Mouse (Mus musculus) C2C12 (cell line): Measurements from ENCODE around the gene Gm5930. TPM values are rescaled to one million over a fixed set of nuclear protein-coding genes. Genes with fewer than 3 reads are reported as not detected.
"Not testable (repeated sequence)": the region's sequence is repeated elsewhere in the genome, so short reads cannot be mapped to it uniquely, and the experiment has no call there.

Source experiments
- H3K27me3 ChIP-seq: one replicate; pipeline ENCODE4 v1.6.1; 2011; ENCODE audit not compliant: control insufficient read depth, insufficient read depth, insufficient read length
- H3K36me3 ChIP-seq: one replicate; pipeline ENCODE4 v1.6.1; 2011; ENCODE audit not compliant: control insufficient read depth, insufficient read depth
- H3K4me3 ChIP-seq: one replicate; pipeline ENCODE4 v1.5.1; 2011; ENCODE audit warnings: mild to moderate bottlenecking, control low read depth; ENCODE audit not compliant: poor library complexity, insufficient read depth, severe bottlenecking
- H3K79me2 ChIP-seq: one replicate; pipeline ENCODE4 v1.6.1; 2011; ENCODE audit not compliant: control insufficient read depth, insufficient read depth
- H3K79me3 ChIP-seq: one replicate; pipeline ENCODE4 v1.6.1; 2011; ENCODE audit warnings: low read depth, control low read depth
- H3ac ChIP-seq: one replicate; pipeline ENCODE3; 2011; ENCODE audit warnings: low read depth; ENCODE audit not compliant: control insufficient read depth, insufficient read length
- long read RNA-seq, 2 experiments: library from polyadenylated mRNA; unstranded; transcript quantifications; one replicate each; pipeline ENCODE4 v2.0.0; 2019 to 2020
- polyA plus RNA-seq: library from polyadenylated mRNA; unstranded; fragments of >200 nt; fragmentation: generic; extraction: Trizol; gene quantifications from one replicate; pipeline ENCODE4 v1.2.1, GENCODE M21; 2012; ENCODE audit warnings: missing spikeins

Gene Gm5930
- not detected for polyA plus RNA-seq
- long read RNA-seq, experiment 1, result 0 reads
- long read RNA-seq, experiment 2, result 0 reads

DNA sequence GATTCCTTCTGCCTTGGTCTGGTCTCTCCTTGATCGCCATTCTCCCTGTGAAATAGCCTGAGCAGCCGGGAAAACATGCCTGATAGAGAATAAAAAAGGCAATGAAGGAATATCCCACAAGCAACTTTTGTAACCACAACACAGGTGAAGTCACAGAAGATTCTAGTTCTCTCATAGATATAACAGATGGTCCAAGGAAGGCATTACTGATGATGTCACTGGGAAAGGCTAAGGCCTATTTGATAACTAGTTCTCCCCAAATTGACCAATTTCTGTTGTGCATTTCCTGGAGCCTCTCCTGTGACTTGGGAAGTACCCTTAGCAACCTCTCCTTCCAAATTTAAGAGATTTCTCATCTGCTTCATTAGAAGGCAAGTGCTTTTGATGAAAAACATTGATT, at the start of gene Gm5930:
Gene Gm5930 (minus strand): TSS at position 101 of the 400 bp plus-strand sequence.
- not testable (repeated sequence) for H3K4me3 ChIP-seq, H3K27me3 ChIP-seq, H3K79me3 ChIP-seq, H3K79me2 ChIP-seq, H3ac ChIP-seq, H3K36me3 ChIP-seq

DNA sequence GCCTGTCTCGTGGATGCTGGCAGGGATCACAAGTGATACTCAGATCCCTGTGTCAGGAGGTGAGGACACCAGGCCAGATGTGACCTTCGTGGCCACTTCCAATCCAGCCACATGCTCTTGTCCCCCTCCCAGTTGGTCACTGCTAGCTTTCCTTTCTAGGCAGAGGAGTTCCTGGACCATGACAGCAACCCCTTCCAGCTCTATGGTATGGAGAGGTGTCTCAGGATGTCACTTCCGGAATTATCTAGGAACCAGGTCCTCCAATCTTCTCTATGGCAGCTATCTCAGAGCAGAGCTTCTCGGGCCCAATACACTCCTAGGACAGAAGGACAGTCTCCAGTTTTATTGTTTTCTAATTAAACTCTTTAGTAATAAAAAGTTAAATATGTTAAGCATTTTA, 45.8 kb upstream of the Gm5930 start:
- not testable (repeated sequence) for H3K4me3 ChIP-seq, H3K79me3 ChIP-seq, H3K36me3 ChIP-seq, H3ac ChIP-seq, H3K27me3 ChIP-seq, H3K79me2 ChIP-seq

DNA sequence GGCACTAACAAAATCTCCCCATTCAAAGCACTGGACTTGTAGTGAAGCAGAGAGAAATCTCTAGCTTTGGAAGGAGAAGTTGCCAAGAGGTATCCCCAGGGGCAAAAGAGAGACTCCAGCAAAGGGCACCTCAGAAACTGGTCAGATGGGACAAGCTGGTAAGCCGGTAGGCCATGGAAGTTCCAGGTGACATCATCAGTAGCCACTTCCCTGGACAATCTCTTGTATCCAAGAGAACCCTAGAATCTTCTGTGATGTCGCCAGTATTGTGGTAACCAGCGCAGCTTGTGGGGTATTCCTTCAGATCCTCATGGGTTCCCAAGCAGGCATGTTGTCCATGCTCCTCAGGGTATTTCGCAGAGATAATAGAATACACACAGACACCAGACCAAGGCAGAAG, 26.7 kb upstream of the Gm5930 start, which contains the start of gene Gm8229:
Gene Gm8229 (plus strand): TSS at position 301 of the 400 bp plus-strand sequence.
- H3K4me3 ChIP-seq, H3ac ChIP-seq: not testable (repeated sequence)

DNA sequence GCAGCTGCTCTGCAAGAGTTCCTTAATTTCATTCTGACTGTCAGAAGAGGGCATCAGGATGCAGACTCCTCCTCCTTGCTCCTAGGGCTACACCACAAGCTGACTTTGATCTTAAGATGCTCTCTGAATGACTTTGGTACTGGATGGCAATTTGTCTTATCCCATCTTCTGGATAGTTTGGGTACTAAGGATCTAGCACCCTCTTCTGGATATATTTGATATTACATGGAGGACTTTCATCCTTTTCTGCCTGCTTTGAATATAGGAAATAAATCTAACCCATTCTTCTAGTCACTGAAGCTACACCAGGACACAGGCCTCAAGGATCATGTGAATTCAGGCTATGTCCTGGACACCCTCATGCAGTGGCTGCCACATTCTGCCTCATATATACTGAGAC, 23.9 kb upstream of the Gm5930 start:
- H3K79me2 ChIP-seq, H3ac ChIP-seq, H3K4me3 ChIP-seq, H3K36me3 ChIP-seq, H3K79me3 ChIP-seq, H3K27me3 ChIP-seq: not testable (repeated sequence)

More for the DNA sequence above, 26.7 kb upstream of the Gm5930 start, which contains the start of gene Gm8229:
- H3K79me2 ChIP-seq, H3K27me3 ChIP-seq, H3K36me3 ChIP-seq, H3K79me3 ChIP-seq: not testable (repeated sequence)

DNA sequence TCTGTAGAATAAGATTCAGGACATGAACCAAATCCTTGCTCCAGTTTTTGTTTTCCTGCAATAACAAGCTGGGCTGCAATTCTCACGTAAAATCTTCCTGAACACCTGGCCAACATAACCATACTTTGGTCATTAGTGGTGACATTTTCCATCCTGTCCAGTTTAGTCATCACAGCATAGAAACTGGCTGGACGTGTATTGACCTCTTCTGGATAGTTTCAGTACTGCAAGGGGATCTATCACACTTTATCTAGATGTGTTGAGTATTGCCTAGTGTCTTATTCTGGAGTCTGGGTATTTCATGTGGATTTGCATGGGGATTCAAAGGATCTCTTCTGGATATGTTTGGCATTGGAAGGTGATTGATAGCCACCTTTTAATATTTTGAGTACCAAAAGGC, 23.0 kb upstream of the Gm5930 start:
- H3K79me2 ChIP-seq, H3K79me3 ChIP-seq, H3K36me3 ChIP-seq: not testable (repeated sequence)

DNA sequence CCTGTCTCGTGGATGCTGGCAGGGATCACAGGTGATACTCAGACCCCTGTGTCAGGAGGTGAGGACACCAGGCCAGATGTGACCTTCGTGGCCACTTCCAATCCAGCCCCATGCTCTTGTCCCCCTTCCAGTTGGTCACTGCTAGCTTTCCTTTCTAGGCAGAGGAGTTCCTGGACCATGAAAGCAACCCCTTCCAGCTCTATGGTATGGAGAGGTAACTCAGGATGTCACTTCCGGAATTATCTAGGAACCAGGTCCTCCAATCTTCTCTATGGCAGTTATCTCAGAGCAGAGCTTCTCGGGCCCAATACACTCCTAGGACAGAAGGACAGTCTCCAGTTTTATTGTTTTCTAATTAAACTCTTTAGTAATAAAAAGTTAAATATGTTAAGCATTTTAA, 26.3 kb downstream of the Gm5930 start:
- not testable (repeated sequence) for H3K79me2 ChIP-seq, H3K4me3 ChIP-seq, H3K36me3 ChIP-seq, H3K27me3 ChIP-seq, H3ac ChIP-seq, H3K79me3 ChIP-seq

More for the DNA sequence above, 23.0 kb upstream of the Gm5930 start:
- not testable (repeated sequence) for H3K4me3 ChIP-seq, H3K27me3 ChIP-seq, H3ac ChIP-seq

DNA sequence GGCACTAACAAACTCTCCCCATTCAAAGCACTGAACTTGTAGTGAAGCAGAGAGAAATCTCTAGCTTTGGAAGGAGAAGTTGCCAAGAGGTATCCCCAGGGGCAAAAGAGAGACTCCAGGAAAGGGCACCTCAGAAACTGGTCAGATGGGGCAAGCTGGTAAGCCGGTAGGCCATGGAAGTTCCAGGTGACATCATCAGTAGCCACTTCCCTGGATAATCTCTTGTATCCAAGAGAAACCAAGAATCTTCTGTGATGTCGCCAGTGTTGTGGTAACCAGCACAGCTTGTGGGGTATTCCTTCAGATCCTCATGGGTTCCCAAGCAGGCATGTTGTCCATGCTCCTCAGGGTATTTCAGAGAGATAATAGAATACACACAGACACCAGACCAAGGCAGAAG, 53.1 kb downstream of the Gm5930 start, which contains the start of gene Gm8220:
Gene Gm8220 (plus strand): TSS at position 301 of the 400 bp plus-strand sequence.
- H3K79me2 ChIP-seq, H3K36me3 ChIP-seq, H3K79me3 ChIP-seq, H3K4me3 ChIP-seq, H3ac ChIP-seq, H3K27me3 ChIP-seq: not testable (repeated sequence)

Other genes starting within 250 kb of the Gm5930 start
- not detected for gene Ear2, start 235.9 kb downstream of the Gm5930 start, polyA plus RNA-seq
- gene Gm3327, start 214.7 kb downstream of the Gm5930 start, polyA plus RNA-seq, result not detected
- not detected for gene Gm8212, start 140.9 kb downstream of the Gm5930 start, polyA plus RNA-seq
- gene 4930503E14Rik, start 125.3 kb downstream of the Gm5930 start, polyA plus RNA-seq, result not detected
- gene Gm8220, start 53.0 kb downstream of the Gm5930 start, polyA plus RNA-seq, result not detected
- gene Gm8229, start 26.8 kb upstream of the Gm5930 start, polyA plus RNA-seq, result not detected
- gene Gm3371, start 72.1 kb upstream of the Gm5930 start, polyA plus RNA-seq, result not detected
- not detected for gene Gm8232, start 95.1 kb upstream of the Gm5930 start, polyA plus RNA-seq
- not detected for gene BC061237, start 153.9 kb upstream of the Gm5930 start, polyA plus RNA-seq
- not detected for gene Gm17093, start 179.7 kb upstream of the Gm5930 start, polyA plus RNA-seq
- gene Gm8247, start 244.6 kb upstream of the Gm5930 start, polyA plus RNA-seq, result not detected